Mouse (Mus musculus): ENCODE measurements around the gene Plxna4. TPM values are rescaled to one million over a fixed set of nuclear protein-coding genes. Genes with fewer than 3 reads are reported as not detected.

Plxna4 gene
- polyA plus RNA-seq, 1 experiment: 0.05 TPM

DNA sequence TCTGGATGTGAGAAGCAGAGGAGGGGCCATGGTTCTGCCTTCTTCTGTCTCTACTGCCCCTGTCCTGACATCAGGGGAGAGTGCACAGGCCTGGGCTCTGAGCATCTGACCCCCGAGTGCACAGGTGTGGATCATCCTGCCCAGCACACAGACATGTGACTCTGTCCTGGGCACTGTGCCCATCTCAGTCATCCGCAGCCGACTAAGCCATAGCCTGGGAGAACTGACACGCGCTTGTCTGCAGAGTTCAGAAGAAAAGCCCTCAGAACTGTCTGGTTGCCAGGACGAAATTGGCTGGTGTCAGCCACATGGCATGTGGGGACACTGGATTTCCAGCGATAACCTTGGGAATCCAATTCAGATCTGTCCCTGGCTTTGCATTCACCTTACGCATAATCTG lies 210.8 kb downstream of the Plxna4 start:
- no peak overlapping the region for H3K4me3 ChIP-seq (ENCODE audit: insufficient read depth, low read length)
- TF ChIP-seq CTCF (IDR thresholded peaks at IDR 0.05; ENCODE audit: low read depth, low read length): no peak
- TF ChIP-seq POLR2A (IDR thresholded peaks at IDR 0.05; ENCODE audit: borderline replicate concordance, low read depth, low read length): no peak

GRCm38 (mm10) chr6:32373931-32374361 lies 214.0 kb downstream of the Plxna4 start:
- H3K4me3 ChIP-seq (ENCODE audit: insufficient read depth, low read length): no peak overlapping the region
- no peaks in the 10 kb centered on the region for H3K4me1 ChIP-seq (ENCODE audit: control insufficient read depth, insufficient read depth, low read length)
- H3K27ac ChIP-seq (ENCODE audit: insufficient read depth, low read depth, low read length): no peak overlapping the region
- TF ChIP-seq CTCF (IDR thresholded peaks at IDR 0.05; ENCODE audit: low read depth, low read length): no peak
- TF ChIP-seq POLR2A (IDR thresholded peaks at IDR 0.05; ENCODE audit: borderline replicate concordance, low read depth, low read length): no peak

More for the DNA sequence above, 210.8 kb downstream of the Plxna4 start:
- Histone ChIP-seq H3K4me1 (ENCODE audit: control insufficient read depth, insufficient read depth, low read length) (no peaks in the 10 kb centered on the region), H3K27ac (ENCODE audit: insufficient read depth, low read depth, low read length) (no peak overlapping the region)

GRCm38 (mm10) chr6:32369092-32369491 lies 218.9 kb downstream of the Plxna4 start:
- Histone ChIP-seq H3K4me3 (ENCODE audit: insufficient read depth, low read length) (no peak overlapping the region), H3K27ac (ENCODE audit: insufficient read depth, low read depth, low read length) (no peak overlapping the region), H3K4me1 (ENCODE audit: control insufficient read depth, insufficient read depth, low read length) (no peaks in the 10 kb centered on the region)
- TF ChIP-seq CTCF (IDR thresholded peaks at IDR 0.05; ENCODE audit: low read depth, low read length) (no peak), POLR2A (IDR thresholded peaks at IDR 0.05; ENCODE audit: borderline replicate concordance, low read depth, low read length) (no peak)

- TF ChIP-seq CTCF (IDR thresholded peaks at IDR 0.05; ENCODE audit: low read depth, low read length) (no peak), POLR2A (IDR thresholded peaks at IDR 0.05; ENCODE audit: borderline replicate concordance, low read depth, low read length) (no peak)
- Histone ChIP-seq H3K4me1 (ENCODE audit: control insufficient read depth, insufficient read depth, low read length) (no peaks in the 10 kb centered on the region), H3K27ac (ENCODE audit: insufficient read depth, low read depth, low read length) (no peak overlapping the region), H3K4me3 (ENCODE audit: insufficient read depth, low read length) (no peak overlapping the region)
Measured at GRCm38 (mm10) chr6:32368408-32368807, 219.6 kb downstream of the Plxna4 start.

- Histone ChIP-seq H3K27ac (ENCODE audit: insufficient read depth, low read depth, low read length) (no peak overlapping the region), H3K4me1 (ENCODE audit: control insufficient read depth, insufficient read depth, low read length) (no peaks in the 10 kb centered on the region), H3K4me3 (ENCODE audit: insufficient read depth, low read length) (no peak overlapping the region)
- TF ChIP-seq CTCF (IDR thresholded peaks at IDR 0.05; ENCODE audit: low read depth, low read length) (no peak), POLR2A (IDR thresholded peaks at IDR 0.05; ENCODE audit: borderline replicate concordance, low read depth, low read length) (no peak)
Measured at GRCm38 (mm10) chr6:32364933-32365332, 223.1 kb downstream of the Plxna4 start.

GRCm38 (mm10) chr6:32363489-32364068 lies 224.4 kb downstream of the Plxna4 start:
- no peak for TF ChIP-seq POLR2A (IDR thresholded peaks at IDR 0.05; ENCODE audit: borderline replicate concordance, low read depth, low read length)
- TF ChIP-seq CTCF (IDR thresholded peaks at IDR 0.05; ENCODE audit: low read depth, low read length): no peak
- H3K4me1 ChIP-seq (ENCODE audit: control insufficient read depth, insufficient read depth, low read length): no peaks in the 10 kb centered on the region

DNA sequence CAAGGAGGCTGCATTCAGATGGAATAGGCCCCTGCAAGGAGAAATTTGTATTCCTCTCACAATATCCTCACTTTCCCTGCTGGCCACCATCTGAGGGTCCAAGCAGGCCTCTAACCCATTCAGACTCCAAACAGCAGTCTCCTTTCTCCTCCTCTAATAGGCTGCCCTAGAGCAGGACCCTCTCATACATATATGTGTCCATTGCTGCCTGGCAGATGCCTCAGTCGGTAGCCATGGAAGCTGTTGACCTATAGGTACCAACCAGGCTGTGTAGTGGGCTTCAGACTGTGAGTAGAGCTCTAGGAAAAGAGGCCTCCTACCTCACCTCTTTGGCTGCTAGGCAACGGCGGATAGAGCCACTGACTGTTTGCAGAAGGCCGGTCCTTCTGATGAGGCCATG lies 225.6 kb downstream of the Plxna4 start:
- H3K4me1 ChIP-seq (ENCODE audit: control insufficient read depth, insufficient read depth, low read length): no peaks in the 10 kb centered on the region
- H3K4me3 ChIP-seq (ENCODE audit: insufficient read depth, low read length): no peak overlapping the region
- H3K27ac ChIP-seq (ENCODE audit: insufficient read depth, low read depth, low read length): no peak overlapping the region
- no peak for TF ChIP-seq POLR2A (IDR thresholded peaks at IDR 0.05; ENCODE audit: borderline replicate concordance, low read depth, low read length)
- no peak for TF ChIP-seq CTCF (IDR thresholded peaks at IDR 0.05; ENCODE audit: low read depth, low read length)

More at GRCm38 (mm10) chr6:32363489-32364068, 224.4 kb downstream of the Plxna4 start:
- no peak overlapping the region for H3K4me3 ChIP-seq (ENCODE audit: insufficient read depth, low read length)
- no peak overlapping the region for H3K27ac ChIP-seq (ENCODE audit: insufficient read depth, low read depth, low read length)

GRCm38 (mm10) chr6:32359675-32360074 lies 228.3 kb downstream of the Plxna4 start:
- no peak for TF ChIP-seq POLR2A (IDR thresholded peaks at IDR 0.05; ENCODE audit: borderline replicate concordance, low read depth, low read length)
- no peak for TF ChIP-seq CTCF (IDR thresholded peaks at IDR 0.05; ENCODE audit: low read depth, low read length)
- H3K4me3 ChIP-seq (ENCODE audit: insufficient read depth, low read length): no peak overlapping the region

DNA sequence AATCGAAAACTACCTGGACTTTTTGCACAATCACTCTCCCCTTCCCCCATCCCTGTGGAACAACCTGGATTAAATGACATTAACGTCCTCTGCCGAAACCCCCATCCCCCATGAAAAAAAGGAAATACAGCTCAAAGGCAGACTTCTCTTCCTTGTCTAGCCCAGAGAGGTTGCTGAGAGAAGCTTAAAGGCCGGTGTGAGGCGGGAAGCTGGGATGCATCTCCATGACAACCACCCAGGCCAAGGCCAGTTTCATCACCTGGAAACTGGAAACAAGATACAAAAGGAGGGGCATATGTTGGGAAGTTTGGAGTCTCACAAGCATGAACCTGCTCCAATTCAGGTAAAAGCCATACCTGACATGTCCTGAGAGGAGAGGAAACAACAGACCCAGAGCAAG lies 230.5 kb downstream of the Plxna4 start:
- TF ChIP-seq POLR2A (IDR thresholded peaks at IDR 0.05; ENCODE audit: borderline replicate concordance, low read depth, low read length) (no peak), CTCF (IDR thresholded peaks at IDR 0.05; ENCODE audit: low read depth, low read length) (no peak)
- no peak overlapping the region for H3K4me3 ChIP-seq (ENCODE audit: insufficient read depth, low read length)
- no peaks in the 10 kb centered on the region for H3K4me1 ChIP-seq (ENCODE audit: control insufficient read depth, insufficient read depth, low read length)
- H3K27ac ChIP-seq (ENCODE audit: insufficient read depth, low read depth, low read length): no peak overlapping the region

More at GRCm38 (mm10) chr6:32359675-32360074, 228.3 kb downstream of the Plxna4 start:
- Histone ChIP-seq H3K4me1 (ENCODE audit: control insufficient read depth, insufficient read depth, low read length) (no peaks in the 10 kb centered on the region), H3K27ac (ENCODE audit: insufficient read depth, low read depth, low read length) (no peak overlapping the region)

- H3K4me3 ChIP-seq (ENCODE audit: insufficient read depth, low read length): no peak overlapping the region
- no peak for TF ChIP-seq POLR2A (IDR thresholded peaks at IDR 0.05; ENCODE audit: borderline replicate concordance, low read depth, low read length)
- TF ChIP-seq CTCF (IDR thresholded peaks at IDR 0.05; ENCODE audit: low read depth, low read length): no peak
- H3K27ac ChIP-seq (ENCODE audit: insufficient read depth, low read depth, low read length): no peak overlapping the region
- no peaks in the 10 kb centered on the region for H3K4me1 ChIP-seq (ENCODE audit: control insufficient read depth, insufficient read depth, low read length)
Measured at GRCm38 (mm10) chr6:32355559-32355958, 232.4 kb downstream of the Plxna4 start.
